Mouse (Mus musculus) erythroblast, embryonic 14.5 days (primary cell): ENCODE results near the gene Ppp6r3.

ENCODE experiments used
- GATA1 ChIP-seq: IDR thresholded peaks from 2 replicates; pipeline ENCODE4 v1.6.1; 2012; ENCODE audit warnings: low read length, inconsistent platforms, mixed read lengths
- TAL1 ChIP-seq: IDR thresholded peaks from 3 replicates; pipeline ENCODE4 v1.6.1; 2012; ENCODE audit warnings: low read length, inconsistent platforms, mixed read lengths

DNA sequence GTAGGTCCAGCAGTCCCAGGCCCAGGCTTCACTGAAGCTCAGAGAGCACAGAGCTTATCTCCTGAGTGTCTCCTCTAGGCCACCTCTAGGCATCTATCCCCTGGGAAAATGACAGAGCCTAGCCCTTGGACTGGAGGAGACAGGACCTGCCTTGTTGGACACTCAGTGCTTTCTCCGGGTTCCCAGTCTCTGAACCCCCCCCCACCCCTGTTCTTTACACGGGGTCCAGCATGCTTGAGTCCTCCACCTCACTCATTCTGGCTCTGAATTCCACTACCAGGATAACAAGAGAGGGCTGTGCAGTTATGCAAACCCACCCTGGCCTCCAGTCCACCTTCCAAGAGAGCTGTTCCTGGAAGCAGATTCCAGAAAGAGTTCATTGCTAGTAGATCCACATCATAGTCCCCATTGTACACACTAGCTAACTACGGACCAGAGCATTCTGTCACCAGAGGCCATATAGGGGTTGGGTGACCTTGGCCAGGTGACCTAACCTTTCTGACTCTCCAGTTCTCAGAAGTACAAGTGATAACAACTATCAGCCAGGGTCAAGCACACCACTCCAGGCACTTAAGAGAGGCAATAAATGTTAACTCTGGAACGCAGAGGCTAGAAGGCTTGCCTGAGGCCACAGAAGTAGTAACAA lies 1.8 kb upstream of the Ppp6r3 start:
- TF ChIP-seq TAL1 = no peak
- TF ChIP-seq GATA1 = no peak
